Mouse (Mus musculus): ENCODE results near the gene Gm10318.
A peak's percentile ranks its signal among the peaks of the same experiment; 100 is the strongest.

The Gm10318 gene

DNA sequence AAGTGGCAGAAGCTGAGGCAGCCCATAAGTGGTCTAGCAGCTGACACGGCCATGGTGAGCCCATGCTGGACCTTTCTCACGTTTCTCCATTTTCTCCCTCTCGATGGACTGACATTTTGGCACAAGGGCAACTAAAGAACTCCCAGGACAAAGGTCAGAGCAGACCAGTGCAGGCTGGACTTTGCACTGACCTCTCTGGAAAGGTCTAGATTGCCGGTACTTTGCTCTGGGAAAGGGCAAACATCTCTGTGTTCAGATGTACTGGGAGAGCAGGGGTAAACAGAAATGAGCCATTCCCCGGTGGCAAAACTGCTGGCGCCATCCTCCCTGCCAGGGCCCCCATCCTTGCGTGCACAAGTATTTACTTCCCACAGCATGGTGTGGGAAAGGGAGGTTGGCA is 47.5 kb downstream of the Gm10318 start:
- DNase-seq = no peak

DNA sequence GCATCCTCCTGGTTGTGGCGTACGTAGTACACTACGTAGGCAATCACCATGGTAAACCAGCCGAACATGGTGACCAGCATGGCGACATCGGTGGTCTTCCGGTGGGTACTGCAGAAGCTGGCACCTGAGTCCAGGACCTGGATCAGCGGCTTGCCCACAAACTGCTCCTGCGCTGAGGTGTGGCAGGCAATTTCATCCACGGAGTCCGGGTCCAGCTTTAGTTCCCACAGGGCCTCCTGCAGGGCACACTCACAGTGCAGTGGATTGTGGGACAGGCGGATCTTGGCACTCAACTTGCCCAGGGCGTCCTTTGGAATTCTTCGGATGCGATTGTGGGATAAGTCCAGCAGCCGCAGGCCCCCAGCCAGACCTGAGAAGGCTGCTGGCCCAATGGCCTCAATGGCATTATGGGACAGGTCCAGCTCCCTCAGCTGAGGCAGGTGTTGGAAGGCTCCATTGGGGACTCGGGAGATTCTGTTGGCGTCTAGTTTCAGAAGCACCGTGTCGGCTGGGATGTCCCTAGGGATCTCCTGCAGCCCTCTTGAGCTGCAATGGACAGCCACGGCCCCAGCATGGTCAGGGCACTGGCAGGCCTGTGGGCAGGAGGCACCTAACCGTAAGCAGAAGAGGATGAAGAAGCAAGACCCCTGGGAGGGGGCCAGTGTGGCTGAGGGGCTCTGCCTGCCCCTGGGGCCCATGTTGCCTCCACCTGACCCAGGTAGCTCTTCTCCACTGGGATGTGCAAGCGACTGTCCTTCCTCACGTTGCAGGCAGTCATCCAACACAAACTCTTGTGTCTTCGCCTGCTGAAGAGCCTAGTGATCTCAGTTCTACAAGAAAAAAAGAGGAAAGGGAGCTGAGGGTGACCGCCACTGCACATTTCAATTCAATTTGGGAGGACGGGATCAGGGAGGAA is 48.5 kb downstream of the Gm10318 start:
- DNase-seq = no peak

- peak; percentile 39 for DNase-seq
Measured at GRCm38 (mm10) chr10:77901871-77902210, 49.2 kb downstream of the Gm10318 start.

- peak; percentile 39 for DNase-seq
Measured at GRCm38 (mm10) chr10:77902211-77902893, 49.7 kb downstream of the Gm10318 start, which contains the start of gene Lrrc3. Lrrc3 (minus strand) TSS chr10:77902536.

DNA sequence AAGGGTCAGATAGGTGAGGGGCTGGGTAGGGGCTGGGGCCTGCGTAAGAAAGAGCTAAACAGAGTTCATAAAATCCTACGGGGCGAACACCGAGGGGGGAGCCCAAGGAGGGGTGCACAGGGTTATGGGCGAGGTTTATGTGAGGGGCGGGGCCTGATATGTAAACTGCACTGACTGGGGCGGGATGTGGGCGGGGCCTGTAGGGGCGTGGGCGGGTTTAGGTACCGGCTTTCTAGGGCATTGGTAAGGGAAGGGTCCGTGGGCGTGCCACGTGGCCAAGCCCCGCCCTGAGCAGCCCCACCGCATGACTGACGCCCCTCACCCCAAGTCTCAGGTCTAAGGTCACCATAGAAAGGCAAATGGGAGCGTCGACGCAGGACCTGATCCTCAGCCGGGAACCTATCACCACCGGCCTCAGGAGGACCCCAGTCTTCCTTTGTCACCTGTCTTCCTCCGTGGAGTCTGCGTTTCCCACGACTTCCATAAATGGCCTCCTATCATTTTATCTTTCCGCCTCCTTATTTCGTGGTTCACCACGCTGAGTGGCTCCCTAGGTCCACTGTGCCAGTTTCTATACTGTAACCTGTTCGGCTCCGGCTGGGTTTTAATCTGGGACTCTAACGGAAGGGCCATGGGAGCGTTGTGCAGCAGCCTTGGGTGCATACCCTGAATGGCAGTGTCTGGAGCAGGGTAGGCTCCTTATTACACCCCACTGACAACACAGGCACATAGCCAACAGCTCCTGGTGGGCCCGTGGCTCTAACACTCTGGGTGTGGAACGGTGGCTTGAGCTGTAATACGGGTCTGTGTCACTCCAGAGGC is 50.4 kb downstream of the Gm10318 start:
- peak; percentile 38 for DNase-seq

Data from cerebellum, adult 9-10 months (tissue).